In genomic region chr3:88206901-88207371, GRCm38 (mm10) we compare ENCODE assay signal across 11 mouse cellular contexts. TPM values are rescaled to one million over a fixed set of nuclear protein-coding genes. Genes with fewer than 3 reads are reported as not detected.
DNase-seq lines count a peak whose midpoint lies in the region; ATAC-seq and TF ChIP-seq lines count a peak whose summit lies in the region.
"Had no signal": no experiment of that assay in that cellular context is flagged by ENCODE, and none has a peak within 500 bp of the region (broad histone marks: within the 10 kb centered on the region; RNA-seq: fewer than 3 reads in every experiment).

No protein-coding gene starts in this region.

- peak overlapping the region; percentile 58; the same call in 1 of the 2 replicates for H3K27ac ChIP-seq in embryonic facial prominence, embryonic 10.5 days (replicated peaks)
- peak overlapping the region; percentile 96 for H3K27ac ChIP-seq in hindbrain, embryonic 16.5 days (ENCODE audit: low read depth, low read length)
- peak overlapping the region; percentile 93 for H3K27ac ChIP-seq in midbrain, postnatal 0 days (ENCODE audit: low read depth, low read length)
- H3K27ac ChIP-seq in heart, embryonic 12.5 days (ENCODE audit: poor library complexity, severe bottlenecking), result no peak overlapping the region
- H3K27ac ChIP-seq in limb, embryonic 10.5 days, result no peak overlapping the region
- H3K27ac ChIP-seq: liver, embryonic 14.5 days had no signal

- peaks cover 100% of the 10 kb centered on the region for H3K27me3 ChIP-seq in embryonic facial prominence, embryonic 10.5 days (replicated peaks; ENCODE audit: low read depth, poor library complexity, severe bottlenecking)
- H3K27me3 ChIP-seq in hindbrain, embryonic 16.5 days (replicated peaks; ENCODE audit: control insufficient read depth, insufficient read depth, low read length), result no peaks in the 10 kb centered on the region; the same call in none of the 2 replicates
- H3K27me3 ChIP-seq in midbrain, postnatal 0 days (ENCODE audit: insufficient read depth, low read length), result 0 out of 2 replicates have a peak, but pooled peaks cover 14% of the 10 kb centered on the region
- peaks cover 99% of the 10 kb centered on the region for H3K27me3 ChIP-seq in heart, embryonic 12.5 days (replicated peaks)
- peaks cover 100% of the 10 kb centered on the region for H3K27me3 ChIP-seq in limb, embryonic 10.5 days (ENCODE audit: low read depth, poor library complexity, severe bottlenecking)

- DNase-seq in brain, adult 2 months (ENCODE audit: low read depth, low spot score), result peak; percentile 89
- no peak for DNase-seq in embryonic facial prominence, embryonic 10.5 days (ENCODE audit: low spot score)
- peak; percentile 87 for DNase-seq in midbrain, postnatal 0 days (ENCODE audit: low spot score)
- DNase-seq in ovary, postnatal 14 days (ENCODE audit: low spot score), result no peak
- no peak for DNase-seq in limb, embryonic 10.5 days (ENCODE audit: low spot score)
- no peak for DNase-seq in gastrocnemius, postnatal 10 days

- H3K4me1 ChIP-seq in embryonic facial prominence, embryonic 10.5 days, result peaks cover 34% of the 10 kb centered on the region
- H3K4me1 ChIP-seq in hindbrain, embryonic 16.5 days (ENCODE audit: control insufficient read depth, insufficient read depth, low read depth, low read length), result peaks cover 58% of the 10 kb centered on the region
- peaks cover 3% of the 10 kb centered on the region; the same call in 1 of the 2 replicates for H3K4me1 ChIP-seq in midbrain, postnatal 0 days (ENCODE audit: insufficient read depth, low read length)
- no peaks in the 10 kb centered on the region for H3K4me1 ChIP-seq in heart, embryonic 12.5 days (replicated peaks)
- H3K4me1 ChIP-seq in limb, embryonic 10.5 days, result peaks cover 19% of the 10 kb centered on the region

- under 1% methylated on average over 14 of the region's 14 CpGs for WGBS in embryonic facial prominence, embryonic 10.5 days
- WGBS in hindbrain, embryonic 16.5 days, result 1% methylated on average over 14 of the region's 14 CpGs
- WGBS in midbrain, postnatal 0 days, result 0% methylated on average over 14 of the region's 14 CpGs
- WGBS in heart, embryonic 12.5 days, result under 1% methylated on average over 12 of the region's 14 CpGs
- WGBS in limb, embryonic 10.5 days, result 2% methylated on average over 14 of the region's 14 CpGs

- no peaks in the 10 kb centered on the region for H3K9me3 ChIP-seq in embryonic facial prominence, embryonic 10.5 days
- H3K9me3 ChIP-seq in hindbrain, embryonic 16.5 days (ENCODE audit: control insufficient read depth, low read length), result no peaks in the 10 kb centered on the region
- no peaks in the 10 kb centered on the region for H3K9me3 ChIP-seq in midbrain, postnatal 0 days (ENCODE audit: low read length)
- H3K9me3 ChIP-seq in heart, embryonic 12.5 days (replicated peaks), result no peaks in the 10 kb centered on the region
- H3K9me3 ChIP-seq in limb, embryonic 10.5 days (replicated peaks), result no peaks in the 10 kb centered on the region

- peak; percentile 27 for ATAC-seq in hindbrain, embryonic 16.5 days
- peak; percentile 45 for ATAC-seq in midbrain, postnatal 0 days (ENCODE audit: low FRiP score)
- ATAC-seq in heart, embryonic 12.5 days (ENCODE audit: insufficient number of reproducible peaks, low FRiP score), result no peak
- ATAC-seq: CD4-positive, CD25-positive, alpha-beta regulatory T cell, adult 4 months had no signal

- H3K9ac ChIP-seq in hindbrain, embryonic 16.5 days (ENCODE audit: low read depth, low read length), result peak overlapping the region; percentile 82
- peak overlapping the region; percentile 68 for H3K9ac ChIP-seq in midbrain, postnatal 0 days (replicated peaks; ENCODE audit: low read length, poor library complexity, severe bottlenecking)
- H3K9ac ChIP-seq in heart, embryonic 12.5 days, result no peak overlapping the region
- H3K9ac ChIP-seq: liver, embryonic 14.5 days had no signal

- no peak for TF ChIP-seq CTCF in midbrain, postnatal 0 days (IDR thresholded peaks at IDR 0.05)

- H3K4me3 ChIP-seq in embryonic facial prominence, embryonic 10.5 days, result peak overlapping the region; percentile 44
- peak overlapping the region; percentile 60 for H3K4me3 ChIP-seq in hindbrain, embryonic 16.5 days (ENCODE audit: low read length)
- H3K4me3 ChIP-seq in midbrain, postnatal 0 days (ENCODE audit: low read depth, low read length), result peak overlapping the region; percentile 54
- H3K4me3 ChIP-seq in heart, embryonic 12.5 days, result no peak overlapping the region
- no peak overlapping the region for H3K4me3 ChIP-seq in limb, embryonic 10.5 days

- no peaks in the 10 kb centered on the region for H3K36me3 ChIP-seq in embryonic facial prominence, embryonic 10.5 days (replicated peaks)
- peaks cover 2% of the 10 kb centered on the region; the same call in 1 of the 2 replicates for H3K36me3 ChIP-seq in hindbrain, embryonic 16.5 days (ENCODE audit: control insufficient read depth, insufficient read depth, low read length)
- no peaks in the 10 kb centered on the region for H3K36me3 ChIP-seq in midbrain, postnatal 0 days (ENCODE audit: insufficient read depth, low read length)
- H3K36me3 ChIP-seq in heart, embryonic 12.5 days, result no peaks in the 10 kb centered on the region
- no peaks in the 10 kb centered on the region for H3K36me3 ChIP-seq in limb, embryonic 10.5 days

- H3K4me2 ChIP-seq in hindbrain, embryonic 16.5 days (ENCODE audit: low read length), result peak overlapping the region; percentile 79
- peak overlapping the region; percentile 68 for H3K4me2 ChIP-seq in midbrain, postnatal 0 days (ENCODE audit: low read depth, low read length, poor library complexity, severe bottlenecking)
- H3K4me2 ChIP-seq in heart, embryonic 12.5 days, result no peak overlapping the region

RNA-seq across cellular contexts. Expression of gene Rhbg, which starts 47.6 kb away (rescaled TPM):
- polyA plus RNA-seq in embryonic facial prominence, embryonic 10.5 days (2016; fragmentation: Nextera tagmentation; extraction: Ambion mirVana), result 0.17 TPM in 1 of 2 replicates, not detected in the other
- polyA plus RNA-seq in hindbrain, embryonic 16.5 days (2015; fragmentation: Nextera tagmentation; extraction: Ambion mirVana), result 0.52 and 0.99 TPM in 2 replicates
- total RNA-seq in midbrain, postnatal 0 days (2014; rRNA removed), result 0.94 and 1.0 TPM in 2 replicates
- polyA plus RNA-seq in midbrain, postnatal 0 days (2015; fragmentation: Nextera tagmentation; extraction: Ambion mirVana), result 0.21 and 0.41 TPM in 2 replicates
- 0.19 TPM in 1 of 2 replicates, not detected in the other for polyA plus RNA-seq in heart, embryonic 12.5 days (2016; fragmentation: Nextera tagmentation; extraction: Ambion mirVana)
- 0.18 and 0.34 TPM in 2 replicates for polyA plus RNA-seq in limb, embryonic 10.5 days (2016; fragmentation: Nextera tagmentation; extraction: Ambion mirVana)
- not detected for total RNA-seq in gastrocnemius, postnatal 10 days (2021)
- total RNA-seq: neutrophil, adult 5-6 weeks had no signal
- polyA plus RNA-seq: CD4-positive, CD25-positive, alpha-beta regulatory T cell, adult 4 months had no signal

Comparison
In these comparisons a context has a peak if more than half of its experiments do, and no peak if none do; other contexts are left out.
1. DNase-seq: peak in brain, adult 2 months (single experiment) and midbrain, postnatal 0 days (single experiment); none in embryonic facial prominence, embryonic 10.5 days (single experiment), ovary, postnatal 14 days (single experiment), limb, embryonic 10.5 days (single experiment) and gastrocnemius, postnatal 10 days (single experiment).
2. H3K27ac ChIP-seq: peak in embryonic facial prominence, embryonic 10.5 days (single experiment), hindbrain, embryonic 16.5 days (single experiment) and midbrain, postnatal 0 days (single experiment); none in heart, embryonic 12.5 days (single experiment) and limb, embryonic 10.5 days (single experiment).
3. H3K4me3 ChIP-seq: peak in embryonic facial prominence, embryonic 10.5 days (single experiment), hindbrain, embryonic 16.5 days (single experiment) and midbrain, postnatal 0 days (single experiment); none in heart, embryonic 12.5 days (single experiment) and limb, embryonic 10.5 days (single experiment).